Mouse (Mus musculus) stomach, postnatal 0 days (tissue): ENCODE results near the gene Shc4.

ENCODE experiments used
- CTCF ChIP-seq: IDR thresholded peaks from 2 replicates; pipeline ENCODE4 v1.5.1; 2016; ENCODE audit warnings: antibody characterized with exemption, low read depth, mild to moderate bottlenecking, moderate library complexity
- EP300 ChIP-seq: optimal IDR thresholded peaks from 2 replicates; pipeline ENCODE3; 2016; ENCODE audit warnings: antibody characterized with exemption

GRCm38 (mm10) chr2:125581081-125581480 lies 142.9 kb downstream of the Shc4 start:
- no peak for TF ChIP-seq EP300
- TF ChIP-seq CTCF, result no peak
